Mouse (Mus musculus) adrenal gland, postnatal 36 days (tissue): ENCODE measurements around the gene Rgs19. TPM values are rescaled to one million over a fixed set of nuclear protein-coding genes. Genes with fewer than 3 reads are reported as not detected.
A peak's percentile ranks its signal among the peaks of the same experiment; 100 is the strongest.

Experiments used
- DNase-seq, 2 experiments: peaks; one replicate each; pipeline ENCODE4 v3.0.0; 2021; ENCODE audit warnings: mixed read lengths in 1 of 2
- total RNA-seq, 2 experiments: library from RNA; stranded (reverse); gene quantifications; 2 replicates each; pipeline ENCODE4 v1.2.3; 2021

Rgs19 gene
- total RNA-seq, 2 experiments from 2014 or later = 24.7 to 25.6 TPM

DNA sequence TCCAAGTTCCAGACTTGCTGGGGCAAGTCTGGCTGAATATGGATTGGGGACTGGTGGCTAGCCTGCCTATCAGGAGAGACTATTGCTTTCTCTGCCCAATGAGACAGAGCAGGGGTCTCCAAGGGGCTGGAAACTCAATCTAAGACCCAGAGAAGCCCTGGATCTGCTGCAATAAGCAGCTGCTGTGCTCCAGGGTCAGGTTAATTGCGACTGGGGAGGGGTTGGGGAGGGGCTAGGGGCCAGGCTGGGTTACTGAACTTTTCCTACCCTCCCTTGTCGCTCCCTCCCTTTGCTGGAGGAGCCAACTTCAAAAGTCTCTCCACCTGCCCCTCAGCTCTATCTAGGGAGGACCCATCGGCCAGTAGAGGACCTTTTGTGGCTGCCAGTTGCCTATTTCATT lies 37.0 kb downstream of the Rgs19 start, which contains the start of gene Gm29797:
TSS of gene Gm29797 (plus strand) at position 301 of the 400 bp plus-strand sequence.
- DNase-seq = no peak

DNA sequence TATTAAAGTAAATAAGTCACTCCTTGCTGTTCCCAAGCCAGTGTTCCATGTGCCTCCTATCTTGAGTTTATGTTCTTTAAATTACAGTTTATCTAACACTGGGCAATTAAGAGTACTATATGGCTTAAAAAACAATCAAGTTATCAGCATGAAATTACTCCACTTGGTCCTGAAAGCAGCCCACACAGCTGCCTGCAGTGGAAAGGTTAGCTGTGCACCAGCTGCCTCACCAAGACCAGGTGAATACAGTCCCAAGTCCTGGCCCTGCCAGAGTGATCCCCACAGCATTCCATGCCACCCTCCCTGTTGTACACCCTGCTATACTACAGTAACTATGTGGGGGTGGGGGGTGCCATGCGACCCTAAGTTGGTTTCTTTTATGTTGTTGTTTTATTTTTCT lies 40.3 kb downstream of the Rgs19 start:
- DNase-seq = no peak

DNA sequence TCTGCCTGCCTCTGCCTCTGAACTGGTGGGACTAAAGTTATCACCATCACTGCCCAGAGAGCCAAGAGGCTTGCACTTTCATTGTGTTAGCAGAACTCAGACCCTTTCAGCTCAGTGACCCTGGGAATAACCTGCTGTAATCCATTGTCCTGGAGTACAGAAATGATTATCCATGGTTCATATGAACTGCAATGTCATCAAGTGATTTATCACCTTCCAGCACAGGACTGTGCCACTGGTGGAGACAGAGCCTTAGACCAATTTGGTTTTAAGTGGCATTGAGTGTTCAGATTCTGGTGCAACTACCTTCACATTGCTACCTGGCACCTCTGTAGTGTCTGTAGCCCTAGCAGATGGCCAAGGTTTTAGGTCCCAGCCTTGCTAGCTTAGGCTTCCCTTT lies 40.7 kb downstream of the Rgs19 start:
- DNase-seq = no peak

DNA sequence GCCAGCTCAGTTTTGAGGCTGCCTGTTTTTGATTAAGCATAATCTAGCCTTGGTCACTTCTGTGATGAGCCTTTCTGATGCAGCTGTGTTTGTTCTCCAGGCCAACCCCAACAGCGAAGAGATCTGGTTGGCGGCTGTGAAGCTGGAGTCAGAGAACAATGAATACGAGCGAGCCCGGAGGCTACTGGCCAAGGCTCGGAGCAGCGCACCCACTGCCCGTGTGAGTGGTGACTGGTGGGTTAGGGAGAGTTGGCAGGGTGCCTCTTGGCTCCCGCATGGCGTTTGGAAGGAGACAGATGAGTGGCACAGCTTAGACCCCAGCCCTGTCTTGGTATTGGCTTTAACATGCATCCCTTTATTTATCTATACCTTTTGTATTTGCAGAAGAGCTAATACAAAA lies 44.9 kb downstream of the Rgs19 start:
- DNase-seq = no peak

DNA sequence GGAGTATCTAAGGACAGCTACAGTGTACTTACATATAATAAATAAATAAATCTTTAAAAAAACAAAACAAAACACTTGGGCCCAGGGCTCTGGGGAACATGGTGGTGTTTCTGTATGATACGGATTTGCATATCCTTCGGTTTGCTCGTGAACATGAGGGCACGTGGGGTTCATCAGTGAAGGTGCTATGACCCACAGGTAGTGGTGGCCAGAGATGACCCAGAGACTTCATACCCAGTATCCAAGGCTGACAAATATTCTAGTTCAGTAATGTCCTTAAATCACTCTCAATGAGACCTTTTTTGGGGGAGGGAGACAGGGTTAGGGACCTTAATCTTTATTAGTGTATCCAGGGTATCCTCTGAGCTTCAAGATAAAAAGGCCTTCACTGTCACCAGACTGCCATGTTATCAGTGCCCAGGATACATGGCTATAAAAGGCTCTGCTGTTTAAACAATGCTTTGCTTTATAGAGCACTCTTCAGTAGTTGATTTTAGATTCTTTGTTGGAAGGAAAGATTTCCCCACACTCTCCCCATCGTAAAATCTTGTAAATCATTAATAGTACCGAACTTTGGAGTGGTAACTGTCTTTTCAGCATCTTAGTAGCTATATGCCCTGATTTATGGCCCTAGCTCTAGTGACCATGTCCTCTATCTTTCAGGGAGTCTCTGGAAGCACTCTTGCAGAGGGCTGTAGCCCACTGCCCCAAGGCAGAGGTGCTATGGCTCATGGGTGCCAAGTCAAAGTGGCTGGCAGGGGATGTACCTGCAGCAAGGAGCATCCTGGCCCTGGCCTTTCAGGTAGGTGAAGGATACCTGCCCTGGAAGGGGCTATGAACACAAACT lies 46.9 kb downstream of the Rgs19 start:
- no peak for DNase-seq

DNA sequence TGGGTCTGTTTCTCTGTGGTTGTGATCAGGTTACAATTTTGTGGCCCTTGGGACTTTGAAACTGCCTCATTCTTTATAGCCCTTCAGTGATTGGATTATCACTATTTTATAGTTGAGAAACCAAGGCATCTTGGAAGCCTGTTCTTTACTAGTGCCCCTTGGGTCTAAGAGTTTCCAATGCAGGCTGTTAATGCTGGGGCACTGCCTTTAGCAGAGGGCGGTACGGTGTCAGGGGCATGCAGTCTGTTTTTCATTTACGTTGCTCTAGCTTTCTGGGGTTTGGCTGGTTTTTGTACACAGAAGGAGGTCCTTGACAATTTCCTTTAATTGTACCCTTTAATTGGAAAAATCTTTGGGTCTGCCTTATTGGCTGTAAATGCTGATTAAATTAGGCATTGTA lies 48.1 kb downstream of the Rgs19 start:
- DNase-seq = no peak

DNA sequence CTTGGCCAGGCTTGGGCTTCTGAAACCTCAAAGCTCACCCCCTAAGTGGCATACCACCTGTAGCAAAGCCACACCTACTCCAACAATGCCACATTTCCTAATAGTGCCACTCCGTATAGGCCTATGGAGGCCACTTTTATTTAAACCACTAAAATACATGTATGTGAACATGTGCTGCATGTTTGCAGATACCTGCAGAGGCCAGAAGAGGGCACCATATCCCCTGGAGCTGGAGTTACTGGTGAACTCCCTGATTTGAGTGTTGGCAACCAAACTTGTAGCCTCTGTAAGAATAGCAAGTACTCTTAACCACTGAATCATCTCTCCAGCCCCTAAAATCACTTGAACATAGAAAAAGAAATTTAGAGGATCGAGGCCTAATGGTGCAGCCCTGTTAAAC lies 49.4 kb downstream of the Rgs19 start:
- DNase-seq = peak; percentile 60 to 67

Other genes with a start within 250 kb of the Rgs19 start
- 10 to 100 TPM; 16.7 to 17.5 TPM for gene Zbtb46, start 234.6 kb downstream of the Rgs19 start, total RNA-seq
- not detected for gene Abhd16b, start 200.8 kb downstream of the Rgs19 start, total RNA-seq
- 100 to 1,000 TPM; 104 to 114 TPM for gene Tpd52l2, start 196.8 kb downstream of the Rgs19 start, total RNA-seq
- gene Dnajc5, start 173.5 kb downstream of the Rgs19 start, total RNA-seq = 10 to 100 TPM; 92.9 to 93.7 TPM
- 10 to 100 TPM; 77.0 to 79.8 TPM for gene Uckl1, start 109.1 kb downstream of the Rgs19 start, total RNA-seq
- 10 to 100 TPM; 61.8 to 66.9 TPM for gene Prpf6, start 102.1 kb downstream of the Rgs19 start, total RNA-seq
- gene Zfp512b, start 101.2 kb downstream of the Rgs19 start, total RNA-seq = 10 to 100 TPM; 43.1 to 61.3 TPM
- gene Samd10, start 94.8 kb downstream of the Rgs19 start, total RNA-seq = 10 to 100 TPM; 13.8 to 14.7 TPM
- under 1 TPM in 1 of 2 experiments, not detected in 1; 0.43 TPM for gene Gm29797, start 36.9 kb downstream of the Rgs19 start, total RNA-seq
- 10 to 100 TPM; 21.9 to 34.6 TPM for gene Sox18, start 22.3 kb downstream of the Rgs19 start, total RNA-seq
- gene Tcea2, start 13.7 kb downstream of the Rgs19 start, total RNA-seq = 1 to 10 TPM; 5.8 to 7.0 TPM
- gene Lkaaear1, start 4.5 kb upstream of the Rgs19 start, total RNA-seq = not detected
- gene Oprl1, start 21.0 kb upstream of the Rgs19 start, total RNA-seq = 1 to 10 TPM in 1 of 2 experiments, under 1 TPM in 1; 0.63 to 1.3 TPM
- 1 to 10 TPM; 2.7 to 3.7 TPM for gene Myt1, start 69.4 kb upstream of the Rgs19 start, total RNA-seq
- 10 to 100 TPM; 50.4 to 70.0 TPM for gene Pcmtd2, start 143.9 kb upstream of the Rgs19 start, total RNA-seq
- gene Polr3k, start 170.4 kb upstream of the Rgs19 start, total RNA-seq = 10 to 100 TPM; 16.6 to 19.2 TPM